ENCODE assay signal across 9 mouse cellular contexts in the genomic region with DNA sequence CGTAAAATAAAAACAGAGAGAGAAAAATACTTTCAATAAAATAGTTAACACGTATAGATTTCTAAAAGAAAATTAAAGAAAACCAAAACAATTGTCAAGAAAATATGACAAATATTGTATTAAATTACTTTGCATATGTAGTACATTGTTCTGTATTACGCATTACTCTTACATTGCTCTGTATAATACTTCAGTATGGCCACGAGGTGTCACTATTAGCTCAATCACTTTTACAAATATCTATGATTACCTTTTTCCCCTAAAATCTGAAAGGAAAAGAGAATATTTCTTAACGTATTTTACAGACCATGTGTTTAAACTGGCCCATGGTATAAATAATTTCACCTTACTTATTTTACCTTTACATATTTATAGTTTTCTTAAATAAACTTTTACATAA.
DNase-seq lines count a peak whose midpoint lies in the region; ATAC-seq and TF ChIP-seq lines count a peak whose summit lies in the region.
"Had no signal": no experiment of that assay in that cellular context is flagged by ENCODE, and none has a peak within 500 bp of the region (broad histone marks: within the 10 kb centered on the region; RNA-seq: fewer than 3 reads in every experiment).

No protein-coding gene starts in this region.

- H3K27me3 ChIP-seq in hindbrain, embryonic 16.5 days (replicated peaks; ENCODE audit: control insufficient read depth, insufficient read depth, low read length) = no peaks in the 10 kb centered on the region
- H3K27me3 ChIP-seq: limb, embryonic 12.5 days had no signal

- DNase-seq in gastrocnemius, adult 2 months = no peak
- no peak for DNase-seq in gastrocnemius, adult 18-20 months (ENCODE audit: low spot score)
- DNase-seq in 3134 (ENCODE audit: extremely low read depth, insufficient read length, low spot score) (peak; percentile 1), adipocyte (ENCODE audit: low spot score) (peak; percentile 66)
- DNase-seq in c-Kit-positive CD71-positive TER-119-positive erythroid progenitor cells, embryonic 14.5 days (ENCODE audit: low spot score) = no peak
- no peak for DNase-seq in T-cell, adult 2 months (ENCODE audit: low spot score)
- DNase-seq in testis, postnatal 14 days (ENCODE audit: low spot score) = no peak

- H3K4me3 ChIP-seq in gastrocnemius, adult 2 months = no peak overlapping the region
- H3K4me3 ChIP-seq in hindbrain, embryonic 16.5 days (ENCODE audit: low read length) = no peak overlapping the region
- H3K4me3 ChIP-seq: limb, embryonic 12.5 days had no signal

- intact Hi-C loops in gastrocnemius, adult 2 months (cut with DNase I) = loop anchor here (1.0 to 5.0 kb wide), 2 partner anchors 526 to 574 kb away; no protein-coding TSS in a partner anchor

- H3K9ac ChIP-seq in hindbrain, embryonic 16.5 days (ENCODE audit: low read depth, low read length) = no peak overlapping the region
- H3K9ac ChIP-seq: limb, embryonic 12.5 days had no signal

- H3K4me1 ChIP-seq in hindbrain, embryonic 16.5 days (ENCODE audit: control insufficient read depth, insufficient read depth, low read depth, low read length) = no peaks in the 10 kb centered on the region
- H3K4me1 ChIP-seq: limb, embryonic 12.5 days had no signal

- H3K4me2 ChIP-seq in hindbrain, embryonic 16.5 days (ENCODE audit: low read length) = no peak overlapping the region
- H3K4me2 ChIP-seq: limb, embryonic 12.5 days had no signal

- no peak overlapping the region for H3K27ac ChIP-seq in gastrocnemius, adult 2 months
- no peak overlapping the region for H3K27ac ChIP-seq in hindbrain, embryonic 16.5 days (ENCODE audit: low read depth, low read length)
- H3K27ac ChIP-seq: limb, embryonic 12.5 days had no signal

- 0 out of 2 replicates have a peak, but pooled peaks have one; percentile 75 for ATAC-seq in hindbrain, embryonic 16.5 days

- 36% methylated on average over 5 of the region's 5 CpGs for WGBS in hindbrain, embryonic 16.5 days

- no peaks in the 10 kb centered on the region for H3K36me3 ChIP-seq in hindbrain, embryonic 16.5 days (ENCODE audit: control insufficient read depth, insufficient read depth, low read length)
- H3K36me3 ChIP-seq: limb, embryonic 12.5 days had no signal

- peak; percentile 73 for TF ChIP-seq CTCF in gastrocnemius, adult 2 months (IDR thresholded peaks at IDR 0.05)

- H3K9me3 ChIP-seq in hindbrain, embryonic 16.5 days (ENCODE audit: control insufficient read depth, low read length) = no peaks in the 10 kb centered on the region
- H3K9me3 ChIP-seq: limb, embryonic 12.5 days had no signal

Comparison
In these comparisons a context has a peak if more than half of its experiments do, and no peak if none do; other contexts are left out.
1. DNase-seq: peak in 3134 (single experiment) and adipocyte (single experiment); none in gastrocnemius, adult 2 months (single experiment), gastrocnemius, adult 18-20 months (single experiment), c-Kit-positive CD71-positive TER-119-positive erythroid progenitor cells, embryonic 14.5 days (single experiment), T-cell, adult 2 months (single experiment) and testis, postnatal 14 days (single experiment).